Mouse (Mus musculus) bone marrow macrophage, adult 2 months (primary cell): ENCODE data around the gene Dqx1. TPM values are rescaled to one million over a fixed set of nuclear protein-coding genes. Genes with fewer than 3 reads are reported as not detected.

Experiments used
- H3K27ac ChIP-seq: 2 replicates; pipeline ENCODE4 v1.5.1; 2012; ENCODE audit warnings: low read depth, low read length; ENCODE audit not compliant: insufficient read depth
- H3K4me1 ChIP-seq: 2 replicates; pipeline ENCODE4 v1.6.1; 2012; ENCODE audit warnings: low read length; ENCODE audit not compliant: control insufficient read depth, insufficient read depth
- H3K4me3 ChIP-seq: 2 replicates; pipeline ENCODE4 v1.5.1; 2012; ENCODE audit warnings: mild to moderate bottlenecking, low read length, moderate library complexity; ENCODE audit not compliant: insufficient read depth
- CTCF ChIP-seq: IDR thresholded peaks from 2 replicates; pipeline ENCODE4 v1.5.1; 2012; ENCODE audit warnings: low read depth, mild to moderate bottlenecking, low read length, moderate library complexity
- POLR2A ChIP-seq: IDR thresholded peaks from 2 replicates; pipeline ENCODE4 v1.6.1; 2012; ENCODE audit warnings: mild to moderate bottlenecking, low read depth, low read length, borderline replicate concordance
- polyA plus RNA-seq: library from polyadenylated mRNA; stranded (reverse); fragments of >200 nt; gene quantifications from 2 replicates; pipeline ENCODE4 v1.2.4, GENCODE M21; 2012; ENCODE audit not compliant: missing spikeins, insufficient read depth, insufficient read length

Dqx1 gene
- polyA plus RNA-seq, 1 experiment: 0.83 TPM

- no peak overlapping the region for H3K4me3 ChIP-seq
- H3K27ac ChIP-seq: no peak overlapping the region
- H3K4me1 ChIP-seq: peaks cover 13% of the 10 kb centered on the region
- no peak for TF ChIP-seq POLR2A
- TF ChIP-seq CTCF: no peak
These were observed 45.5 kb downstream of the Dqx1 start for GRCm38 (mm10) chr6:83103130-83103650.

- no peak overlapping the region for H3K27ac ChIP-seq
- TF ChIP-seq POLR2A (no peak), CTCF (no peak)
- no peak overlapping the region for H3K4me3 ChIP-seq
- H3K4me1 ChIP-seq: peaks cover 13% of the 10 kb centered on the region
These were observed 46.5 kb downstream of the Dqx1 start for GRCm38 (mm10) chr6:83104158-83104557.

- Histone ChIP-seq H3K4me3 (peak overlapping the region; percentile 89), H3K4me1 (peaks cover 10% of the 10 kb centered on the region), H3K27ac (no peak overlapping the region)
- TF ChIP-seq POLR2A: no peak
- TF ChIP-seq CTCF: peak; percentile 54; the same call in 1 of the 2 replicates
These were observed 50.1 kb downstream of the Dqx1 start for GRCm38 (mm10) chr6:83107566-83108400.

GRCm38 (mm10) chr6:83108762-83109668 is 51.4 kb downstream of the Dqx1 start, which contains the start of gene Mrpl53:
Gene Mrpl53 (plus strand): TSS chr6:83109040.
- peak within 1 kb of the TSS; percentile 89 for H3K4me3 ChIP-seq
- TF ChIP-seq CTCF (no peak), POLR2A (no peak)
- peaks cover 7% of the 10 kb centered on the region for H3K4me1 ChIP-seq
- H3K27ac ChIP-seq: peak within 1 kb of the TSS; percentile 70

- H3K4me1 ChIP-seq: peaks cover 14% of the 10 kb centered on the region
- TF ChIP-seq POLR2A: no peak
- no peak for TF ChIP-seq CTCF
- H3K27ac ChIP-seq: no peak overlapping the region
- no peak overlapping the region for H3K4me3 ChIP-seq
These were observed 54.0 kb downstream of the Dqx1 start for GRCm38 (mm10) chr6:83111510-83112136.

- Histone ChIP-seq H3K27ac (peak within 1 kb of the TSS; percentile 73), H3K4me3 (peak within 1 kb of the TSS; percentile 77), H3K4me1 (peaks cover 18% of the 10 kb centered on the region)
- TF ChIP-seq CTCF (no peak), POLR2A (no peak)
These were observed 57.5 kb downstream of the Dqx1 start, which contains the start of gene Mogs for GRCm38 (mm10) chr6:83115011-83115671. Gene Mogs (plus strand): TSS chr6:83115496.

GRCm38 (mm10) chr6:83115682-83116372 is 58.2 kb downstream of the Dqx1 start:
- peaks cover 16% of the 10 kb centered on the region for H3K4me1 ChIP-seq
- H3K4me3 ChIP-seq: peak overlapping the region; percentile 77
- H3K27ac ChIP-seq: 0 out of 2 replicates have a peak overlapping the region, but pooled peaks have one; percentile 1
- TF ChIP-seq POLR2A (no peak), CTCF (no peak)

GRCm38 (mm10) chr6:83116373-83117164 is 58.9 kb downstream of the Dqx1 start:
- Histone ChIP-seq H3K4me3 (peak overlapping the region; percentile 77), H3K4me1 (peaks cover 16% of the 10 kb centered on the region), H3K27ac (no peak overlapping the region)
- no peak for TF ChIP-seq CTCF
- TF ChIP-seq POLR2A: no peak

Other genes starting within 250 kb of the Dqx1 start
- not detected in 2 replicates for gene Sema4f, start 118.1 kb upstream of the Dqx1 start, polyA plus RNA-seq
- 2.4 and 7.0 TPM in 2 replicates for gene M1ap, start 110.9 kb upstream of the Dqx1 start, polyA plus RNA-seq
- gene Dok1, start 24.4 kb upstream of the Dqx1 start, polyA plus RNA-seq: 69.9 and 72.0 TPM in 2 replicates
- 18.8 and 21.2 TPM in 2 replicates for gene Loxl3, start 23.7 kb upstream of the Dqx1 start, polyA plus RNA-seq
- 354 and 391 TPM in 2 replicates for gene Aup1, start 3.3 kb upstream of the Dqx1 start, polyA plus RNA-seq
- gene Htra2, start 2.6 kb upstream of the Dqx1 start, polyA plus RNA-seq: 90.8 and 108 TPM in 2 replicates
- gene Tlx2, start 12.4 kb downstream of the Dqx1 start, polyA plus RNA-seq: not detected in 2 replicates
- gene Pcgf1, start 20.0 kb downstream of the Dqx1 start, polyA plus RNA-seq: 31.0 and 37.0 TPM in 2 replicates
- gene Lbx2, start 28.5 kb downstream of the Dqx1 start, polyA plus RNA-seq: 0.78 TPM in 1 of 2 replicates, not detected in the other
- gene Ccdc142, start 43.8 kb downstream of the Dqx1 start, polyA plus RNA-seq: 3.2 and 6.1 TPM in 2 replicates
- 5.5 and 6.1 TPM in 2 replicates for gene Gm42688, start 43.8 kb downstream of the Dqx1 start, polyA plus RNA-seq
- gene Mrpl53, start 51.2 kb downstream of the Dqx1 start, polyA plus RNA-seq: 26.5 and 26.9 TPM in 2 replicates
- gene Mogs, start 57.7 kb downstream of the Dqx1 start, polyA plus RNA-seq: 16.1 and 17.1 TPM in 2 replicates
- gene Wbp1, start 63.7 kb downstream of the Dqx1 start, polyA plus RNA-seq: 20.3 and 27.1 TPM in 2 replicates
- 25.1 and 26.8 TPM in 2 replicates for gene Ino80b, start 67.6 kb downstream of the Dqx1 start, polyA plus RNA-seq
- 1.4 and 1.8 TPM in 2 replicates for gene Rtkn, start 77.6 kb downstream of the Dqx1 start, polyA plus RNA-seq
- gene Wdr54, start 98.6 kb downstream of the Dqx1 start, polyA plus RNA-seq: 1.5 and 3.5 TPM in 2 replicates
- not detected in 2 replicates for gene 1700003E16Rik, start 98.6 kb downstream of the Dqx1 start, polyA plus RNA-seq
- gene Dctn1, start 108.1 kb downstream of the Dqx1 start, polyA plus RNA-seq: 87.2 and 98.2 TPM in 2 replicates
- 0.55 TPM in 1 of 2 replicates, not detected in the other for gene Slc4a5, start 162.0 kb downstream of the Dqx1 start, polyA plus RNA-seq